Mouse (Mus musculus): ENCODE measurements around the gene Acbd4. TPM values are rescaled to one million over a fixed set of nuclear protein-coding genes. Genes with fewer than 3 reads are reported as not detected.

The Acbd4 gene
- polyA plus RNA-seq, 1 experiment from 2014 or later = 54.4 TPM

GRCm38 (mm10) chr11:103105180-103105725 lies 3.8 kb downstream of the Acbd4 start:
- H3K4me3 ChIP-seq (ENCODE audit: low read depth, low read length) = peak overlapping the region; percentile 81
- peak overlapping the region; percentile 87 for H3K9ac ChIP-seq (ENCODE audit: low read depth, low read length)
- no peak for ATAC-seq (ENCODE audit: low read depth)
- H3K36me3 ChIP-seq (ENCODE audit: control insufficient read depth, insufficient read depth) = peaks cover 3% of the 10 kb centered on the region; the same call in 1 of the 2 replicates
- peak overlapping the region; percentile 96 for H3K27ac ChIP-seq (ENCODE audit: low read length)
- no peaks in the 10 kb centered on the region for H3K9me3 ChIP-seq (replicated peaks; ENCODE audit: control insufficient read depth, low read length)
- H3K4me1 ChIP-seq (ENCODE audit: control insufficient read depth, low read depth, low read length) = peaks cover 54% of the 10 kb centered on the region
- 61% methylated on average over 14 of the region's 14 CpGs for WGBS (ENCODE audit: insufficient replicate concordance)
- peaks cover 20% of the 10 kb centered on the region for H3K27me3 ChIP-seq (ENCODE audit: control insufficient read depth, insufficient read depth, low read depth, low read length)
- peak overlapping the region; percentile 79 for H3K4me2 ChIP-seq (ENCODE audit: low read depth, low read length)

- Histone ChIP-seq H3K27me3 (ENCODE audit: control insufficient read depth, insufficient read depth, low read depth, low read length) (peaks cover 14% of the 10 kb centered on the region), H3K4me3 (ENCODE audit: low read depth, low read length) (peak overlapping the region; percentile 81), H3K4me2 (ENCODE audit: low read depth, low read length) (peak overlapping the region; percentile 79)
These were observed 4.3 kb downstream of the Acbd4 start for GRCm38 (mm10) chr11:103105810-103106209.

GRCm38 (mm10) chr11:103106386-103106785 lies 4.9 kb downstream of the Acbd4 start:
- Histone ChIP-seq H3K9ac (ENCODE audit: low read depth, low read length) (no peak overlapping the region; the same call in 1 of the 2 replicates), H3K9me3 (replicated peaks; ENCODE audit: control insufficient read depth, low read length) (no peaks in the 10 kb centered on the region), H3K27me3 (ENCODE audit: control insufficient read depth, insufficient read depth, low read depth, low read length) (peaks cover 8% of the 10 kb centered on the region), H3K4me2 (ENCODE audit: low read depth, low read length) (peak overlapping the region; percentile 79), H3K4me1 (ENCODE audit: control insufficient read depth, low read depth, low read length) (peaks cover 53% of the 10 kb centered on the region), H3K36me3 (ENCODE audit: control insufficient read depth, insufficient read depth) (peaks cover 3% of the 10 kb centered on the region; the same call in 1 of the 2 replicates), H3K27ac (ENCODE audit: low read length) (peak overlapping the region; percentile 65), H3K4me3 (ENCODE audit: low read depth, low read length) (peak overlapping the region; percentile 5)
- peak; percentile 45 for ATAC-seq (ENCODE audit: low read depth)
- 18% methylated on average over 4 of the region's 4 CpGs for WGBS (ENCODE audit: insufficient replicate concordance)

More at GRCm38 (mm10) chr11:103105810-103106209, 4.3 kb downstream of the Acbd4 start:
- peaks cover 54% of the 10 kb centered on the region for H3K4me1 ChIP-seq (ENCODE audit: control insufficient read depth, low read depth, low read length)
- H3K27ac ChIP-seq (ENCODE audit: low read length) = peak overlapping the region; percentile 96
- no peaks in the 10 kb centered on the region for H3K9me3 ChIP-seq (replicated peaks; ENCODE audit: control insufficient read depth, low read length)
- 78% methylated on average over 6 of the region's 6 CpGs for WGBS (ENCODE audit: insufficient replicate concordance)
- ATAC-seq (ENCODE audit: low read depth) = no peak
- peak overlapping the region; percentile 87 for H3K9ac ChIP-seq (ENCODE audit: low read depth, low read length)
- H3K36me3 ChIP-seq (ENCODE audit: control insufficient read depth, insufficient read depth) = peaks cover 3% of the 10 kb centered on the region; the same call in 1 of the 2 replicates

- no peak overlapping the region for H3K4me3 ChIP-seq (ENCODE audit: low read depth, low read length)
These were observed 9.8 kb downstream of the Acbd4 start for GRCm38 (mm10) chr11:103111301-103111700.

DNA sequence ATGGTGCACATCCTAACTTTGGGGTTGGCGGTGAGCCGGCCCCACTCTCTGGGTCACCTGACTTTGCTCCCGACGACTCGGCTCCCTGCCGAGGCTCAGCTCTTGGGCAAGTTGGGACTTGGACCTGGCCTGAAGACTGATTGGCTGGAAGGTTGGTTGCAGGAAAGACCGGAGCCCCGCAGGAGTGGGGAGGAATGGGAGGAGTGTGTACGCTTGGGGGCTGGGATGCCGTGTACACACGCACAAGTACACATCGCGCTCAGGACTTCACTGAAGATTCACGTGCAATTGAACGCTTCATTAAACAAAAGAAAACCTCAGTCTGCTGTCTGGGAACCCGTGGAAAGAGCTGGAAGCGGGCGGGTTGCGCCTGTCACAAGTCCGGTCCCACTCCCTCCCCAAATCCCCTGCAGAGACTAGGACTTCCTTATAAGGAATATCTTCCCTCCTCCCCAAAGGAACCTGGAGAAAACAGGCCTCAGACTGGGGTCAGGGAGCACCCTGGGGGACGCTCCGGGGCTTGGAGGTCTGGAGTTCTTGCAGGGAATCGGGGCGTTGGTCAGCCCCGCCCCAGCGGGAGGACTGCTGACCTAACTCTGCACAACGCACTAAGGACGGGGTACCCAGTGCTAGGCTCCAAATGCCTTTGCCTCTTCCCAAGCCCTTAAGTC lies 10.5 kb downstream of the Acbd4 start:
- peaks cover 25% of the 10 kb centered on the region for H3K4me1 ChIP-seq (ENCODE audit: control insufficient read depth, low read depth, low read length)
- H3K27ac ChIP-seq (ENCODE audit: low read length) = peak overlapping the region; percentile 11; the same call in 1 of the 2 replicates
- peak overlapping the region; percentile 5; the same call in 1 of the 2 replicates for H3K9ac ChIP-seq (ENCODE audit: low read depth, low read length)
- no peaks in the 10 kb centered on the region for H3K27me3 ChIP-seq (ENCODE audit: control insufficient read depth, insufficient read depth, low read depth, low read length)
- no peak for ATAC-seq (ENCODE audit: low read depth)
- H3K36me3 ChIP-seq (ENCODE audit: control insufficient read depth, insufficient read depth) = peaks cover 3% of the 10 kb centered on the region; the same call in 1 of the 2 replicates
- 12% methylated on average over 28 of the region's 28 CpGs for WGBS (ENCODE audit: insufficient replicate concordance)
- H3K4me3 ChIP-seq (ENCODE audit: low read depth, low read length) = peak overlapping the region; percentile 23
- no peaks in the 10 kb centered on the region for H3K9me3 ChIP-seq (replicated peaks; ENCODE audit: control insufficient read depth, low read length)
- H3K4me2 ChIP-seq (ENCODE audit: low read depth, low read length) = peak overlapping the region; percentile 53

More at GRCm38 (mm10) chr11:103111301-103111700, 9.8 kb downstream of the Acbd4 start:
- H3K27ac ChIP-seq (ENCODE audit: low read length) = no peak overlapping the region
- 47% methylated on average over 10 of the region's 10 CpGs for WGBS (ENCODE audit: insufficient replicate concordance)
- H3K4me1 ChIP-seq (ENCODE audit: control insufficient read depth, low read depth, low read length) = peaks cover 31% of the 10 kb centered on the region
- ATAC-seq (ENCODE audit: low read depth) = no peak
- no peak overlapping the region for H3K9ac ChIP-seq (ENCODE audit: low read depth, low read length)
- H3K9me3 ChIP-seq (replicated peaks; ENCODE audit: control insufficient read depth, low read length) = no peaks in the 10 kb centered on the region
- H3K4me2 ChIP-seq (ENCODE audit: low read depth, low read length) = no peak overlapping the region
- no peaks in the 10 kb centered on the region for H3K27me3 ChIP-seq (ENCODE audit: control insufficient read depth, insufficient read depth, low read depth, low read length)
- peaks cover 3% of the 10 kb centered on the region; the same call in 1 of the 2 replicates for H3K36me3 ChIP-seq (ENCODE audit: control insufficient read depth, insufficient read depth)

GRCm38 (mm10) chr11:103112552-103112912 lies 11.1 kb downstream of the Acbd4 start:
- no peaks in the 10 kb centered on the region for H3K27me3 ChIP-seq (ENCODE audit: control insufficient read depth, insufficient read depth, low read depth, low read length)
- no peak overlapping the region for H3K27ac ChIP-seq (ENCODE audit: low read length)
- peaks cover 25% of the 10 kb centered on the region for H3K4me1 ChIP-seq (ENCODE audit: control insufficient read depth, low read depth, low read length)
- no peak overlapping the region for H3K4me3 ChIP-seq (ENCODE audit: low read depth, low read length)
- 48% methylated on average over 9 of the region's 9 CpGs for WGBS (ENCODE audit: insufficient replicate concordance)
- no peaks in the 10 kb centered on the region for H3K9me3 ChIP-seq (replicated peaks; ENCODE audit: control insufficient read depth, low read length)
- H3K9ac ChIP-seq (ENCODE audit: low read depth, low read length) = peak overlapping the region; percentile 5; the same call in 1 of the 2 replicates
- H3K36me3 ChIP-seq (ENCODE audit: control insufficient read depth, insufficient read depth) = no peaks in the 10 kb centered on the region
- ATAC-seq (ENCODE audit: low read depth) = no peak
- H3K4me2 ChIP-seq (ENCODE audit: low read depth, low read length) = peak overlapping the region; percentile 53

DNA sequence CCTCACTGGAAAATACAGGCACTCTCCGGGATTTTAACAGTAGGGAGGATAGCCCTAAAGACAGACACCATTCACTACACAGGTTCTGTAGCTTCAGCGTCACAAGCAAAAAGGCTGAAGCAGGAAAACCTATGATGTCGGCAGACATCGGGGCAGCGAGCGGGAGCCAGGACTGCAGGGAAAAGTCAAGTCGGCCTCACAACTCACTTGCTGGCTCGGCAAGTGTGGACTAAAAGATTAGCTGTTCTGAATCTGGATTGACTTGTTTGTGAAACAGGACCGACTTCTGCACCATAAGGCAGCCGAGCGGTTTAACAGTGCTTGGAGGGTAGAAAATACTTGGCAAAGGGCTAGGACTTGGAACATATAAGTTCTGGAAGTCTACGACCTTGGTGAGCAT lies 11.5 kb downstream of the Acbd4 start:
- no peak for ATAC-seq (ENCODE audit: low read depth)
- Histone ChIP-seq H3K4me1 (ENCODE audit: control insufficient read depth, low read depth, low read length) (peaks cover 25% of the 10 kb centered on the region), H3K9me3 (replicated peaks; ENCODE audit: control insufficient read depth, low read length) (no peaks in the 10 kb centered on the region), H3K4me2 (ENCODE audit: low read depth, low read length) (no peak overlapping the region), H3K4me3 (ENCODE audit: low read depth, low read length) (no peak overlapping the region), H3K27me3 (ENCODE audit: control insufficient read depth, insufficient read depth, low read depth, low read length) (no peaks in the 10 kb centered on the region), H3K36me3 (ENCODE audit: control insufficient read depth, insufficient read depth) (no peaks in the 10 kb centered on the region), H3K27ac (ENCODE audit: low read length) (no peak overlapping the region), H3K9ac (ENCODE audit: low read depth, low read length) (no peak overlapping the region)
- 69% methylated on average over 12 of the region's 12 CpGs for WGBS (ENCODE audit: insufficient replicate concordance)

- Histone ChIP-seq H3K27ac (ENCODE audit: low read length) (no peak overlapping the region), H3K4me3 (ENCODE audit: low read depth, low read length) (no peak overlapping the region), H3K36me3 (ENCODE audit: control insufficient read depth, insufficient read depth) (no peaks in the 10 kb centered on the region), H3K9me3 (replicated peaks; ENCODE audit: control insufficient read depth, low read length) (no peaks in the 10 kb centered on the region), H3K4me2 (ENCODE audit: low read depth, low read length) (no peak overlapping the region), H3K27me3 (ENCODE audit: control insufficient read depth, insufficient read depth, low read depth, low read length) (no peaks in the 10 kb centered on the region), H3K9ac (ENCODE audit: low read depth, low read length) (no peak overlapping the region), H3K4me1 (ENCODE audit: control insufficient read depth, low read depth, low read length) (peaks cover 29% of the 10 kb centered on the region)
- ATAC-seq (ENCODE audit: low read depth) = no peak
- WGBS (ENCODE audit: insufficient replicate concordance) = 78% methylated on average over 4 of the region's 4 CpGs
These were observed 12.3 kb downstream of the Acbd4 start for GRCm38 (mm10) chr11:103113771-103114170.

Data from liver, embryonic 16.5 days (tissue).